ENCODE assay signal across 23 mouse cellular contexts in genomic region chr9:70631665-70632064, GRCm38 (mm10). TPM values are rescaled to one million over a fixed set of nuclear protein-coding genes. Genes with fewer than 3 reads are reported as not detected.
DNase-seq lines count a peak whose midpoint lies in the region; ATAC-seq and TF ChIP-seq lines count a peak whose summit lies in the region.
"Had no signal": no experiment of that assay in that cellular context is flagged by ENCODE, and none has a peak within 500 bp of the region (broad histone marks: within the 10 kb centered on the region; RNA-seq: fewer than 3 reads in every experiment).

No protein-coding gene starts in this region.

- no peaks in the 10 kb centered on the region for H3K4me1 ChIP-seq in heart, postnatal 0 days (ENCODE audit: control insufficient read depth, insufficient read depth)
- no peaks in the 10 kb centered on the region for H3K4me1 ChIP-seq in lung, embryonic 15.5 days
- peaks cover 3% of the 10 kb centered on the region; the same call in 1 of the 2 replicates for H3K4me1 ChIP-seq in embryonic fibroblast, embryonic 13.5 days (ENCODE audit: control insufficient read depth, insufficient read depth, low read length)
- H3K4me1 ChIP-seq: embryonic facial prominence, embryonic 12.5 days; forebrain, embryonic 10.5 days; heart, embryonic 10.5 days; limb, embryonic 12.5 days; midbrain, embryonic 12.5 days; stomach, embryonic 15.5 days had no signal

- no peak overlapping the region for H3K4me2 ChIP-seq in heart, postnatal 0 days (ENCODE audit: low read depth, low read length)
- H3K4me2 ChIP-seq in lung, embryonic 15.5 days, result no peak overlapping the region
- H3K4me2 ChIP-seq: embryonic facial prominence, embryonic 12.5 days; limb, embryonic 12.5 days; liver, embryonic 13.5 days; midbrain, embryonic 12.5 days; stomach, embryonic 15.5 days had no signal

- TF ChIP-seq CTCF in heart, postnatal 0 days (IDR thresholded peaks at IDR 0.05; ENCODE audit: low read depth), result no peak
- TF ChIP-seq CTCF in embryonic fibroblast, embryonic 13.5 days (IDR thresholded peaks at IDR 0.05; ENCODE audit: borderline replicate concordance, insufficient read depth, low read length), result no peak

- whole genome bisulfite sequencing in heart, postnatal 0 days, result 17% methylated on average over 5 of the region's 5 CpGs
- WGBS in lung, embryonic 15.5 days, result 11% methylated on average over 5 of the region's 5 CpGs

- peak overlapping the region; percentile 15; the same call in 1 of the 2 replicates for H3K27ac ChIP-seq in heart, postnatal 0 days (ENCODE audit: low read depth)
- H3K27ac ChIP-seq in lung, embryonic 15.5 days, result peak overlapping the region; percentile 45
- peak overlapping the region; percentile 82 for H3K27ac ChIP-seq in embryonic fibroblast, embryonic 13.5 days (ENCODE audit: insufficient read depth, low read length)
- H3K27ac ChIP-seq: embryonic facial prominence, embryonic 12.5 days; forebrain, embryonic 10.5 days; gastrocnemius, adult 2 months; heart, embryonic 10.5 days; limb, embryonic 12.5 days; liver, embryonic 13.5 days; midbrain, embryonic 12.5 days; stomach, embryonic 15.5 days had no signal

- no peaks in the 10 kb centered on the region for H3K9me3 ChIP-seq in heart, postnatal 0 days (replicated peaks; ENCODE audit: control insufficient read depth, low read length)
- H3K9me3 ChIP-seq in lung, embryonic 15.5 days, result no peaks in the 10 kb centered on the region
- H3K9me3 ChIP-seq: embryonic facial prominence, embryonic 12.5 days; forebrain, embryonic 10.5 days; heart, embryonic 10.5 days; limb, embryonic 12.5 days; liver, embryonic 13.5 days; midbrain, embryonic 12.5 days; stomach, embryonic 15.5 days had no signal

- no peaks in the 10 kb centered on the region for H3K36me3 ChIP-seq in heart, postnatal 0 days (replicated peaks; ENCODE audit: control insufficient read depth, insufficient read depth, low read length)
- no peaks in the 10 kb centered on the region for H3K36me3 ChIP-seq in lung, embryonic 15.5 days
- H3K36me3 ChIP-seq: embryonic facial prominence, embryonic 12.5 days; forebrain, embryonic 10.5 days; heart, embryonic 10.5 days; limb, embryonic 12.5 days; midbrain, embryonic 12.5 days; stomach, embryonic 15.5 days had no signal

- H3K4me3 ChIP-seq in heart, postnatal 0 days (ENCODE audit: low read depth, low read length), result no peak overlapping the region
- H3K4me3 ChIP-seq in lung, embryonic 15.5 days, result no peak overlapping the region
- H3K4me3 ChIP-seq in embryonic fibroblast, embryonic 13.5 days (ENCODE audit: insufficient read depth, low read length), result no peak overlapping the region
- H3K4me3 ChIP-seq: embryonic facial prominence, embryonic 12.5 days; forebrain, embryonic 10.5 days; gastrocnemius, adult 2 months; heart, embryonic 10.5 days; limb, embryonic 12.5 days; liver, embryonic 13.5 days; midbrain, embryonic 12.5 days; stomach, embryonic 15.5 days had no signal

- H3K9ac ChIP-seq in heart, postnatal 0 days (replicated peaks; ENCODE audit: low read depth, low read length), result no peak overlapping the region
- no peak overlapping the region for H3K9ac ChIP-seq in lung, embryonic 15.5 days
- H3K9ac ChIP-seq: embryonic facial prominence, embryonic 12.5 days; limb, embryonic 12.5 days; liver, embryonic 13.5 days; midbrain, embryonic 12.5 days; stomach, embryonic 15.5 days had no signal

- no peak for TF ChIP-seq POLR2A in embryonic fibroblast, embryonic 13.5 days (IDR thresholded peaks at IDR 0.05; ENCODE audit: low read depth, low read length)

- H3K27me3 ChIP-seq in heart, postnatal 0 days (ENCODE audit: control insufficient read depth, insufficient read depth, low read length), result no peaks in the 10 kb centered on the region
- H3K27me3 ChIP-seq in lung, embryonic 15.5 days, result no peaks in the 10 kb centered on the region
- H3K27me3 ChIP-seq: embryonic facial prominence, embryonic 12.5 days; limb, embryonic 12.5 days; liver, embryonic 13.5 days; midbrain, embryonic 12.5 days; stomach, embryonic 15.5 days had no signal

- intact Hi-C loops in heart, postnatal 10 days (cut with DNase I), result no loop called here

- no peak for DNase-seq in heart, postnatal 0 days (ENCODE audit: low spot score)
- DNase-seq in heart, postnatal 10 days, result no peak
- DNase-seq in lung, postnatal 4 days, result no peak
- DNase-seq in Muller cell, postnatal 12 days (ENCODE audit: inconsistent ontology term), result peak; percentile 90
- DNase-seq in thymus, adult 18-20 months, result no peak
- DNase-seq in adrenal gland, adult 8-10 months, result no peak
- DNase-seq: B cell, adult 2 months; cerebellum, adult 2 months; gastrocnemius, adult 2 months; kidney, adult 18-20 months; liver, embryonic 13.5 days; retina, postnatal 1 day; thymus, postnatal 14 days had no signal

- ATAC-seq in heart, postnatal 0 days (ENCODE audit: insufficient read depth, low read depth), result no peak
- ATAC-seq in lung, embryonic 15.5 days (ENCODE audit: borderline replicate concordance, extremely low read depth, low FRiP score, low TSS enrichment), result no peak

- TF ChIP-seq EP300 in heart, postnatal 0 days (IDR thresholded peaks at IDR 0.05; ENCODE audit: low read depth), result no peak

RNA-seq across cellular contexts. Expression of gene Gm10642, which starts 24.4 kb away (rescaled TPM):
- total RNA-seq in heart, postnatal 0 days (2014; rRNA removed; ENCODE audit: low replicate concordance), result 1.3 TPM in 1 of 2 replicates, not detected in the other
- 0.38 and 0.78 TPM in 2 replicates for polyA plus RNA-seq in heart, postnatal 0 days (2015; fragmentation: Nextera tagmentation; extraction: Ambion mirVana)
- total RNA-seq in heart, postnatal 10 days (2021), result under 1 TPM; 0.74 to 0.93 TPM
- 0.31 and 0.47 TPM in 2 replicates for polyA plus RNA-seq in lung, embryonic 15.5 days (2015; fragmentation: Nextera tagmentation; extraction: Ambion mirVana)
- polyA plus RNA-seq in embryonic fibroblast, embryonic 13.5 days (2011; ENCODE audit: insufficient read length, low read depth, missing spikeins), result not detected in 2 replicates
- total RNA-seq in adrenal gland, adult 8-10 months (2022), result under 1 TPM; 0.37 to 0.65 (median 0.47) TPM
- total RNA-seq: hematopoietic stem cell, adult 5-6 weeks; monocyte, adult 5-6 weeks had no signal

RNA-seq across cellular contexts. Expression of gene Mindy2, which starts 25.3 kb away (rescaled TPM):
- total RNA-seq in heart, postnatal 0 days (2014; rRNA removed; ENCODE audit: low replicate concordance), result 15.3 and 20.8 TPM in 2 replicates
- 9.0 and 9.2 TPM in 2 replicates for polyA plus RNA-seq in heart, postnatal 0 days (2015; fragmentation: Nextera tagmentation; extraction: Ambion mirVana)
- 10 to 100 TPM; 31.5 to 32.6 TPM for total RNA-seq in heart, postnatal 10 days (2021)
- polyA plus RNA-seq in lung, embryonic 15.5 days (2015; fragmentation: Nextera tagmentation; extraction: Ambion mirVana), result 10.1 and 10.8 TPM in 2 replicates
- 12.3 and 13.2 TPM in 2 replicates for polyA plus RNA-seq in embryonic fibroblast, embryonic 13.5 days (2011; ENCODE audit: insufficient read length, low read depth, missing spikeins)
- total RNA-seq in adrenal gland, adult 8-10 months (2022), result 10 to 100 TPM; 15.9 to 22.7 (median 19.1) TPM

RNA-seq across cellular contexts. Expression of gene Adam10, which starts 47.1 kb away (rescaled TPM):
- total RNA-seq in heart, postnatal 0 days (2014; rRNA removed; ENCODE audit: low replicate concordance), result 15.0 and 20.2 TPM in 2 replicates
- 39.3 and 39.9 TPM in 2 replicates for polyA plus RNA-seq in heart, postnatal 0 days (2015; fragmentation: Nextera tagmentation; extraction: Ambion mirVana)
- 10 to 100 TPM; 66.0 to 80.3 TPM for total RNA-seq in heart, postnatal 10 days (2021)
- 83.9 and 85.7 TPM in 2 replicates for polyA plus RNA-seq in lung, embryonic 15.5 days (2015; fragmentation: Nextera tagmentation; extraction: Ambion mirVana)
- polyA plus RNA-seq in embryonic fibroblast, embryonic 13.5 days (2011; ENCODE audit: insufficient read length, low read depth, missing spikeins), result 123 and 125 TPM in 2 replicates
- 10 to 100 TPM; 46.6 to 59.2 (median 54.2) TPM for total RNA-seq in adrenal gland, adult 8-10 months (2022)

Comparison
In these comparisons a context has a peak if more than half of its experiments do, and no peak if none do; other contexts are left out.
1. H3K27ac ChIP-seq: peak in every context shown above with its lines; median percentile 82 in embryonic fibroblast, embryonic 13.5 days; 45 in lung, embryonic 15.5 days; 15 in heart, postnatal 0 days.